Mouse (Mus musculus) T-cell, adult 66 days (primary cell): Measurements from ENCODE around the gene Slc6a15. TPM values are rescaled to one million over a fixed set of nuclear protein-coding genes. Genes with fewer than 3 reads are reported as not detected.

ENCODE experiments used
- total RNA-seq, 2 experiments: library from RNA; stranded (reverse); gene quantifications; 3 replicates in 1 of 2; 4 replicates in 1 of 2; pipeline ENCODE4 v1.2.4; 2023

The Slc6a15 gene
- total RNA-seq, result not detected

GRCm38 (mm10) chr10:103367371-103368295, at the start of gene Slc6a15:
Gene Slc6a15, plus strand, starts transcription at chr10:103367783.

Other genes with a start within 250 kb of the Slc6a15 start
- gene Lrriq1, start 131.5 kb upstream of the Slc6a15 start, total RNA-seq, result not detected